Mouse (Mus musculus) heart, postnatal 36 days (tissue): ENCODE results near the gene Smarcd2. TPM values are rescaled to one million over a fixed set of nuclear protein-coding genes. Genes with fewer than 3 reads are reported as not detected.
"Not testable (repeated sequence)": the region's sequence is repeated elsewhere in the genome, so short reads cannot be mapped to it uniquely, and the experiment has no call there.

ENCODE experiments used
- DNase-seq, 2 experiments: peaks; one replicate each; pipeline ENCODE4 v3.0.0; 2021 to 2022
- intact Hi-C: fragments of 180-260 bp; cut with DNase I; formaldehyde crosslinking; loops from one replicate; pipeline ENCODE4 v1.15.1; 2025
- total RNA-seq, 2 experiments: library from RNA; stranded (reverse); gene quantifications; 2 replicates each; pipeline ENCODE4 v1.2.3; 2021

Smarcd2 gene
- total RNA-seq, 2 experiments from 2014 or later = 19.1 to 19.9 TPM

DNA sequence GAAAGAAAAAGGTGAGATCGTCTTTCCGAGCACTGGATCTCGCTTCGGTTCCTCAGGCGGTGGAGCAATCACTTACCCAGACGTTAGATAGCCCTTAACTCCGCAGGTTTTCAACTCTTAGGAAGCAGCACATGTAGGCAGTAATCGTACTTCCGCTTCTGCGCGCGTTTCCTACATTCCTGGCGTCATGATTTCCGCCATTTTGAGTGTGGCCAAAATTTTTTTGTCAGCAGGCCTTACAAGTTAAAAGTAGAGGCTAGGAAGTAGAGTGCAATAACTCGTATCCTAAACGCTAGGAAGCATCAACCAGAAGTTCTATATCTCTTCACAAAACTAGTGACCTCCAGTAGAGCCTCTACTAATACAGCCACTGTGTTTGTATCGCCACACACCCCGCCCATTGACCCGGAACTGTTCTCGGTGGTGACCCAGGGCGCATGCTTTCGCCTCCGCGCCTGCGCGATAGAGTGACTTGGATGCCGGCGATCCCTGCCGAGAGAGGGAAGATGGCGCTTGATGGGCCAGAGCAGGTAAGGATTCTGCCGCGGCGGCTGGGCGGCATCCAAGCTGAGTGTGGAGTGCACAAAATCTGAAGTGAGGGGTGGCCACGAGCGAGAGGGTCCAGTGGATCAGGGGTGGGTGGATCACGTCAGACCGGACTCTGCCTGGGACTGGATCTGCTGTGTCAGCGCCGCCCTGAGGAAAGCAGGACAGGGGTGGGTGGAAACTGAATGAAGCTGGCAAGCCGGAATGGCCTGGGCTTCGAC lies 16.9 kb downstream of the Smarcd2 start, which contains the start of the genes Ftsj3 and Psmc5:
TSS of gene Ftsj3 (minus strand) at position 395 of the 767 bp plus-strand sequence.
TSS of gene Psmc5 (plus strand) at position 470 of the 767 bp plus-strand sequence.
- intact Hi-C loops = loop anchor here (1.0 kb wide), 1 partner anchor 16 kb away; the partner anchor contains the start of gene Smarcd2
- peak; percentile 99 for DNase-seq

- intact Hi-C loops = no loop called here
- no peak for DNase-seq
Observed at GRCm38 (mm10) chr11:106255174-106255573, 17.6 kb downstream of the Smarcd2 start.

GRCm38 (mm10) chr11:106254767-106255166 lies 18.0 kb downstream of the Smarcd2 start:
- DNase-seq = no peak
- intact Hi-C loops = no loop called here

DNA sequence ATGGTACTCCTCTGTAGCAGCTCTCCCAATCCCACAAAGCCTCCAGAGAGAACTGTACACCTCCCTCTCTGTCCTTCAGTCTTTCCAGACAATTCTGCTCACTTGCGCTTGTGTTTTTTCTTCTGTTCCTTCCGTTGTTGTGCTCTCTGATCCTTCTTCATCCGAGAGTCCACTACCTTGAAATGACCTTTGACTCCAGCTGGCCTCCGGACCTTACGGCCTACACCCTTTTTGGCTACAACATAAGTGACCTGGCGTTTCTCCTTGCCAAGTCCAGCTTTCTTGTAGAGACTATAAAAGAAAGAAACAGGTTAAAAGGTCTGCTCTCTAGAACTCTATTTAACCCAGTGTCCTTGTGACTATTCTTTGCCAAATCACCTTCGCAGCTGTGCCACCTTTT lies 23.4 kb downstream of the Smarcd2 start:
- intact Hi-C loops = no loop called here

DNA sequence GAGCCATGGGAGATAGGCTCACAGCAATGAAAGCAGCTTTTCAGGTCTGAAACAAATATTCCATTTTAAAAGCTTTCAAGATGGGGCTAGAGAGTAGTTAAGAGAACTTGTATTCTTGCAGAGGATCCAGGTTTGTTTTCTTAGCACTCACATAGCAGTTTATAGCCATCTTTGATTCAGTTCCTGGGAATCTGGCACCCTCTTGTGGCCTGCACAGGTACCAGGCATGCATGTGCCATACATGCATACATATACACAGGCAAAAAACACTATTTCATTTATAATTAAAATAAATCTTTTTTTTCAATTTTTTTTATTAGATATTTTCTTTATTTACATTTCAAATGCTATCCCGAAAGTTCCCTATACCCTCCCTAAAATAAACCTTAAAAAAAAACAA lies 25.9 kb downstream of the Smarcd2 start:
- intact Hi-C loops = no loop called here
- DNase-seq = no peak

More for the DNA sequence above, 23.4 kb downstream of the Smarcd2 start:
- no peak for DNase-seq

GRCm38 (mm10) chr11:106233978-106234377 lies 38.8 kb downstream of the Smarcd2 start:
- intact Hi-C loops, DNase-seq: not testable (repeated sequence)

DNA sequence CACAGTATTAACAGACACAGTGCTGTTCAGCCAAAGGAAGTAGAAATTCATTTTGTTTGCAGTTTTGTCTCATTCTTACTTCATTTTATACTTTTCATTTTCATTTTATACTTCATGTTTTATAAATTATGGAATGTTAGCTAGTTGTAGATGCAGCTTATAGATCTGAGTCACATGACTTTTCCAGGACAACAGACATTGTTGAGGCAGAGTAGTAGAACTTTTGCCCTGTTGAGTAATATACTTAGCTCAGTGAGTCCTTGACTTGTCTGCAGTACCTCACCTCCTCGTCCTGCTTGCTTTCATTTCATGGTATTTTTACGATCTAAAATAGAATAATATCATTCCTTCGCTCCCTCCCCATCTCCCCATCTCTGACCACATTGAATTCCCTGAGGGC lies 52.2 kb downstream of the Smarcd2 start:
- intact Hi-C loops = no loop called here

GRCm38 (mm10) chr11:106216730-106217490 lies 55.9 kb downstream of the Smarcd2 start, which contains the start of gene Ddx42:
Ddx42 (plus strand) TSS chr11:106216926.
- intact Hi-C loops = loop anchor here (2.0 kb wide), 2 partner anchors 34 to 56 kb away; partner anchors contain the start of gene Smarcd2
- DNase-seq = peak; percentile 84 to 88

More for the DNA sequence above, 52.2 kb downstream of the Smarcd2 start:
- DNase-seq = no peak

DNA sequence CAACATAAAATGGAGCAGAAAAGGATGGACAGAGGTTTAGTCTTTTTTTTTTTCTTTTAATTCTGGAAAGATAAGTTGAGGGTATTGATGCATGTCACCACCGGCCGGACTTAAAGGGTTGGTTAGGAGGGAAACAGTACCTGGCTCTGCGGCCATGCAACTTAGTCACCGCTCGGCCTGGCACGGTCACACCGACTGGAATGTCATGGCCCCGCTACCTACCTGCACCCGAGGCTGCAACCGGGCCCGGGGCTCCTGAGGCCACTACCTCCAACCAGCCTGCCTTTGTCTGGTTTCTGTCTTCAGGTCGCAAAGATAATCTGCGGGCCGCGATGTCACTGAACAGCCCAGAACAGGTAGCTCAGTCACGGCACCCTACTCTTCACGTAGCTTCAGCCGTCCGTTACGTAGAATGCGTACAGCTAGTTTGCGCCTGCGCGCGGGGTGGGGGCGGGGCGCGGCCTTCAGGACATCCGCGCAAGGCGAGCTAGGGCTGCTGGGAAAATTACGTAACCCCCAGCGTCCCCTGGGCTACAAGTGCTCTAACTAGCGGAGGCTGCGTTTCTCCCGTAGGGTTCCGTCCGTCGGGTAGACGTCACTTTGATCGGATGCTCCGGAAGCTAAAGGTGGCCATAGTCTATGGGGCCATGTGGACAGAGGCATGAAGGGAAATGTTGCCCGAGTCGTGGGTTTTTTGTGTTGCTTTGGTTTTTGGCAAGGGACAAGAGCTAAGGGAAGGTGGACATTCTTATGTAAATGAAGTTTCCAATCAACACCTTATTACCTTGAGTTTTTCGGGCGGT lies 56.6 kb downstream of the Smarcd2 start, which contains the start of gene Ccdc47:
TSS of gene Ccdc47 (minus strand) at position 418 of the 803 bp plus-strand sequence.
- intact Hi-C loops = loop anchor here (2.0 kb wide), 2 partner anchors 35 to 57 kb away; partner anchors contain the start of gene Smarcd2
- DNase-seq = peak; percentile 89 to 92

DNA sequence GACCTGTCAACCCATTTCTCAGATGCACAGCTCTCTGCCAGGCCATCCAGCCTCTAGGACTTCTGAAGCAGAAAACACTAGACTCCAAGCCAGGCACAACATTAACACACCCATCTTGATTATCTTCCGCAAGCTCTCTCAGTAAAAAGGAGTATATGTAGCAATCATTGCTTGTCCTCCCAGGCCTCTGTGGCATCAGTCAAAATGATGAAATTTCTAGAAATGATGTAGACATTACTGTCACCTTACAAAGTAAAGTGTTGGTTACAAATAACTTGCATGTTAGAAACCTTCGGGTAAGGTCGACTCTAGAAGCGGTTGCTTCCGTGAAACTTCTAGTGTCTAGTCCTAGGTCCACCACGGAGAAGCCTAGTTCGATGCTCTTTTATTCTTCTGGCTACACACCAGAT lies 57.3 kb downstream of the Smarcd2 start:
- DNase-seq = no peak
- intact Hi-C loops = no loop called here

- DNase-seq = no peak
- intact Hi-C loops = no loop called here
Observed at GRCm38 (mm10) chr11:106214856-106215255, 57.9 kb downstream of the Smarcd2 start.

Other genes with a start within 250 kb of the Smarcd2 start
- gene Dcaf7, start 236.1 kb downstream of the Smarcd2 start, total RNA-seq = 10 to 100 TPM; 40.2 to 42.5 TPM
- gene Taco1, start 206.9 kb downstream of the Smarcd2 start, total RNA-seq = 10 to 100 TPM; 63.3 to 67.3 TPM
- 10 to 100 TPM; 38.7 to 44.4 TPM for gene Map3k3, start 188.4 kb downstream of the Smarcd2 start, total RNA-seq
- not detected for gene Gm10840, start 112.1 kb downstream of the Smarcd2 start, total RNA-seq
- 1 to 10 TPM; 4.2 to 4.8 TPM for gene Limd2, start 112.1 kb downstream of the Smarcd2 start, total RNA-seq
- 1 to 10 TPM; 7.2 to 8.2 TPM for gene Strada, start 70.8 kb downstream of the Smarcd2 start, total RNA-seq
- gene Ccdc47, start 56.6 kb downstream of the Smarcd2 start, total RNA-seq = 10 to 100 TPM; 72.5 to 82.4 TPM
- 10 to 100 TPM; 26.5 to 28.7 TPM for gene Ddx42, start 56.0 kb downstream of the Smarcd2 start, total RNA-seq
- 10 to 100 TPM; 21.1 to 23.0 TPM for gene Ftsj3, start 16.9 kb downstream of the Smarcd2 start, total RNA-seq
- gene Psmc5, start 16.8 kb downstream of the Smarcd2 start, total RNA-seq = 100 to 1,000 TPM; 102 to 105 TPM
- gene Tcam1, start 3.7 kb upstream of the Smarcd2 start, total RNA-seq = not detected
- gene Gh, start 28.9 kb upstream of the Smarcd2 start, total RNA-seq = not detected
- 1 to 10 TPM; 1.9 to 3.0 TPM for gene Cd79b, start 41.8 kb upstream of the Smarcd2 start, total RNA-seq
- 10 to 100 TPM; 14.7 to 19.0 TPM for gene Scn4a, start 80.3 kb upstream of the Smarcd2 start, total RNA-seq
- under 1 TPM; 0.81 to 0.92 TPM for gene Prr29, start 92.5 kb upstream of the Smarcd2 start, total RNA-seq
- 10 to 100 TPM; 30.3 to 34.9 TPM for gene Icam2, start 115.1 kb upstream of the Smarcd2 start, total RNA-seq
- gene Ern1, start 214.9 kb upstream of the Smarcd2 start, total RNA-seq = 10 to 100 TPM; 10.2 to 12.9 TPM